Mouse (Mus musculus) ovary, postnatal 36 days (tissue): ENCODE results near the gene Taar7d.
"Not testable (repeated sequence)": the region's sequence is repeated elsewhere in the genome, so short reads cannot be mapped to it uniquely, and the experiment has no call there.

ENCODE experiments used
- DNase-seq: peaks from one replicate; pipeline ENCODE4 v3.0.0; 2022; ENCODE audit warnings: low spot score, mixed read lengths

Taar7d gene

GRCm38 (mm10) chr10:24026922-24027321, at the start of gene Taar7d:
TSS of gene Taar7d (plus strand) at chr10:24027222.
- no peak for DNase-seq

GRCm38 (mm10) chr10:23977958-23978357, 49.1 kb upstream of the Taar7d start:
- no peak for DNase-seq

- peak; percentile 71 for DNase-seq
These were observed 47.9 kb upstream of the Taar7d start for GRCm38 (mm10) chr10:23978901-23979705.

GRCm38 (mm10) chr10:23985546-23985945, 41.5 kb upstream of the Taar7d start, which contains the start of gene Taar6:
TSS of gene Taar6 (minus strand) at chr10:23985646.
- DNase-seq: no peak

- no peak for DNase-seq
These were observed 40.6 kb upstream of the Taar7d start for GRCm38 (mm10) chr10:23986419-23986818.

- DNase-seq: no peak
These were observed 33.6 kb upstream of the Taar7d start, which contains the start of gene Taar7a for GRCm38 (mm10) chr10:23993381-23993780. TSS of gene Taar7a (minus strand) at chr10:23993481.

- DNase-seq: no peak
These were observed 27.4 kb upstream of the Taar7d start, which contains the start of gene Taar7b for GRCm38 (mm10) chr10:23999639-24000038. TSS of gene Taar7b (plus strand) at chr10:23999939.

- DNase-seq: no peak
These were observed 20.6 kb upstream of the Taar7d start for GRCm38 (mm10) chr10:24006442-24006841.

GRCm38 (mm10) chr10:24007034-24007433, 20.0 kb upstream of the Taar7d start:
- no peak for DNase-seq

- no peak for DNase-seq
These were observed 18.9 kb upstream of the Taar7d start for GRCm38 (mm10) chr10:24008143-24008542.

- DNase-seq: no peak
These were observed 4.3 kb downstream of the Taar7d start for GRCm38 (mm10) chr10:24031347-24031746.

- DNase-seq: no peak
These were observed 10.3 kb downstream of the Taar7d start, which contains the start of gene Taar7e for GRCm38 (mm10) chr10:24037314-24037713. TSS of gene Taar7e (plus strand) at chr10:24037614.

GRCm38 (mm10) chr10:24040120-24040869, 13.3 kb downstream of the Taar7d start:
- no peak for DNase-seq

GRCm38 (mm10) chr10:24049210-24049609, 22.2 kb downstream of the Taar7d start, which contains the start of gene Taar7f:
TSS of gene Taar7f (plus strand) at chr10:24049510.
- no peak for DNase-seq

GRCm38 (mm10) chr10:24052039-24052438, 25.0 kb downstream of the Taar7d start:
- DNase-seq: no peak

GRCm38 (mm10) chr10:24058986-24059385, 32.0 kb downstream of the Taar7d start:
- no peak for DNase-seq

GRCm38 (mm10) chr10:24074751-24075150, 47.7 kb downstream of the Taar7d start:
- DNase-seq: not testable (repeated sequence)

GRCm38 (mm10) chr10:24076200-24076599, 49.2 kb downstream of the Taar7d start, which contains the start of gene Taar8a:
TSS of gene Taar8a (plus strand) at chr10:24076500.
- DNase-seq: not testable (repeated sequence)
